ENCODE assay signal across 18 mouse cellular contexts in genomic region chr11:71429739-71430138, GRCm38 (mm10).
A peak's percentile ranks its signal among the peaks of the same experiment; 100 is the strongest.
DNase-seq lines count a peak whose midpoint lies in the region; ATAC-seq and TF ChIP-seq lines count a peak whose summit lies in the region.
"Had no signal": no experiment of that assay in that cellular context is flagged by ENCODE, and none has a peak within 500 bp of the region (broad histone marks: within the 10 kb centered on the region; RNA-seq: fewer than 3 reads in every experiment).

No protein-coding gene starts in this region.

- 83% methylated on average over 22 of the region's 22 CpGs for WGBS in forebrain, postnatal 0 days
- WGBS in forebrain, embryonic 13.5 days, result 90% methylated on average over 22 of the region's 22 CpGs
- WGBS in lung, embryonic 14.5 days, result 47% methylated on average over 22 of the region's 22 CpGs
- WGBS in hindbrain, embryonic 11.5 days, result 74% methylated on average over 22 of the region's 22 CpGs
- WGBS in neural tube, embryonic 13.5 days, result 39% methylated on average over 22 of the region's 22 CpGs
- WGBS in lung, adult 2 months, result 57% methylated on average over 22 of the region's 22 CpGs

- TF ChIP-seq CTCF in forebrain, postnatal 0 days (IDR thresholded peaks at IDR 0.05; ENCODE audit: low read depth), result no peak
- TF ChIP-seq CTCF in lung, embryonic 14.5 days (IDR thresholded peaks at IDR 0.05; ENCODE audit: low read depth), result no peak
- no peak for TF ChIP-seq CTCF in lung, adult 2 months (IDR thresholded peaks at IDR 0.05; ENCODE audit: insufficient read depth, low read length)

- H3K4me1 ChIP-seq in forebrain, postnatal 0 days (ENCODE audit: insufficient read depth), result no peaks in the 10 kb centered on the region
- H3K4me1 ChIP-seq in forebrain, embryonic 13.5 days, result peaks cover 13% of the 10 kb centered on the region
- no peaks in the 10 kb centered on the region for H3K4me1 ChIP-seq in lung, embryonic 14.5 days (ENCODE audit: insufficient read depth)
- H3K4me1 ChIP-seq in hindbrain, embryonic 11.5 days (replicated peaks; ENCODE audit: control insufficient read depth, insufficient read depth, low read length), result no peaks in the 10 kb centered on the region; the same call in 1 of the 2 replicates
- peaks cover 28% of the 10 kb centered on the region for H3K4me1 ChIP-seq in neural tube, embryonic 13.5 days (replicated peaks)
- no peaks in the 10 kb centered on the region for H3K4me1 ChIP-seq in lung, adult 2 months (ENCODE audit: control insufficient read depth, insufficient read depth, low read length)

- peak; percentile 15 for DNase-seq in forebrain, postnatal 0 days
- peak; percentile 26 for DNase-seq in lung, embryonic 14.5 days
- no peak for DNase-seq in lung, postnatal 25 days (ENCODE audit: low spot score)
- peak; percentile 9 for DNase-seq in hindbrain, embryonic 11.5 days (ENCODE audit: low spot score)
- DNase-seq in ovary, postnatal 14 days (ENCODE audit: low spot score), result no peak
- DNase-seq in lung, adult 2 months, result no peak
- DNase-seq: B cell, adult 2 months; cerebellum, adult 9-11 months; gastrocnemius, postnatal 25 days; heart, postnatal 14 days; left cerebral cortex, postnatal 4 days; lung, adult 18-20 months had no signal

- H3K27ac ChIP-seq in forebrain, postnatal 0 days (ENCODE audit: low read depth, low read length), result no peak overlapping the region
- no peak overlapping the region for H3K27ac ChIP-seq in forebrain, embryonic 13.5 days
- no peak overlapping the region for H3K27ac ChIP-seq in lung, embryonic 14.5 days (ENCODE audit: low read depth)
- H3K27ac ChIP-seq in hindbrain, embryonic 11.5 days (ENCODE audit: low read depth, low read length), result no peak overlapping the region
- H3K27ac ChIP-seq in neural tube, embryonic 13.5 days (replicated peaks), result peak overlapping the region; percentile 35
- H3K27ac ChIP-seq: macrophage; midbrain, embryonic 13.5 days had no signal

- H3K9ac ChIP-seq in forebrain, postnatal 0 days, result no peak overlapping the region
- H3K9ac ChIP-seq in forebrain, embryonic 13.5 days, result no peak overlapping the region
- no peak overlapping the region for H3K9ac ChIP-seq in lung, embryonic 14.5 days
- H3K9ac ChIP-seq in hindbrain, embryonic 11.5 days (ENCODE audit: low read depth, low read length), result no peak overlapping the region
- no peak overlapping the region for H3K9ac ChIP-seq in neural tube, embryonic 13.5 days
- H3K9ac ChIP-seq: midbrain, embryonic 13.5 days had no signal

- H3K36me3 ChIP-seq in forebrain, postnatal 0 days (ENCODE audit: insufficient read depth), result no peaks in the 10 kb centered on the region
- H3K36me3 ChIP-seq in forebrain, embryonic 13.5 days (ENCODE audit: poor library complexity, severe bottlenecking), result no peaks in the 10 kb centered on the region
- H3K36me3 ChIP-seq in lung, embryonic 14.5 days (ENCODE audit: insufficient read depth), result no peaks in the 10 kb centered on the region
- no peaks in the 10 kb centered on the region for H3K36me3 ChIP-seq in hindbrain, embryonic 11.5 days (ENCODE audit: control insufficient read depth, insufficient read depth, low read length)
- no peaks in the 10 kb centered on the region for H3K36me3 ChIP-seq in neural tube, embryonic 13.5 days
- H3K36me3 ChIP-seq: forebrain, embryonic 10.5 days; midbrain, embryonic 13.5 days had no signal

- H3K9me3 ChIP-seq in forebrain, postnatal 0 days (ENCODE audit: low read length), result no peaks in the 10 kb centered on the region
- no peaks in the 10 kb centered on the region for H3K9me3 ChIP-seq in forebrain, embryonic 13.5 days (replicated peaks)
- no peaks in the 10 kb centered on the region for H3K9me3 ChIP-seq in lung, embryonic 14.5 days (ENCODE audit: low read depth, low read length)
- 0 out of 2 replicates have a peak, but pooled peaks cover 2% of the 10 kb centered on the region for H3K9me3 ChIP-seq in hindbrain, embryonic 11.5 days (ENCODE audit: control insufficient read depth, low read length)
- H3K9me3 ChIP-seq in neural tube, embryonic 13.5 days, result peaks cover 5% of the 10 kb centered on the region; the same call in 1 of the 2 replicates
- H3K9me3 ChIP-seq: midbrain, embryonic 13.5 days had no signal

- no peak for TF ChIP-seq POLR2A in lung, adult 2 months (IDR thresholded peaks at IDR 0.05; ENCODE audit: borderline replicate concordance, extremely low read depth, low read depth, low read length)

- no peak for ATAC-seq in forebrain, postnatal 0 days
- no peak for ATAC-seq in forebrain, embryonic 13.5 days
- no peak for ATAC-seq in lung, embryonic 14.5 days (ENCODE audit: insufficient read depth)
- ATAC-seq in hindbrain, embryonic 11.5 days (ENCODE audit: low FRiP score), result no peak
- ATAC-seq in neural tube, embryonic 13.5 days (ENCODE audit: low read depth), result 0 out of 2 replicates have a peak, but pooled peaks have one; percentile 43
- ATAC-seq: midbrain, embryonic 13.5 days had no signal

- no peak overlapping the region for H3K4me3 ChIP-seq in forebrain, postnatal 0 days (ENCODE audit: low read depth, low read length)
- no peak overlapping the region for H3K4me3 ChIP-seq in forebrain, embryonic 13.5 days
- no peak overlapping the region for H3K4me3 ChIP-seq in lung, embryonic 14.5 days (ENCODE audit: low read depth, low read length)
- H3K4me3 ChIP-seq in hindbrain, embryonic 11.5 days (ENCODE audit: low read depth, low read length), result no peak overlapping the region
- no peak overlapping the region for H3K4me3 ChIP-seq in neural tube, embryonic 13.5 days
- no peak overlapping the region for H3K4me3 ChIP-seq in lung, adult 2 months (replicated peaks; ENCODE audit: extremely low read depth, low read depth, low read length)
- H3K4me3 ChIP-seq: forebrain, embryonic 10.5 days; midbrain, embryonic 13.5 days had no signal

- H3K4me2 ChIP-seq in forebrain, postnatal 0 days (ENCODE audit: low read depth), result no peak overlapping the region
- H3K4me2 ChIP-seq in forebrain, embryonic 13.5 days, result no peak overlapping the region
- H3K4me2 ChIP-seq in lung, embryonic 14.5 days, result 0 out of 2 replicates have a peak overlapping the region, but pooled peaks have one; percentile 19
- no peak overlapping the region for H3K4me2 ChIP-seq in hindbrain, embryonic 11.5 days (replicated peaks; ENCODE audit: low read depth, low read length)
- peak overlapping the region; percentile 24 for H3K4me2 ChIP-seq in neural tube, embryonic 13.5 days
- H3K4me2 ChIP-seq: heart, embryonic 11.5 days; midbrain, embryonic 13.5 days had no signal

- no peaks in the 10 kb centered on the region for H3K27me3 ChIP-seq in forebrain, postnatal 0 days (ENCODE audit: insufficient read depth, low read length)
- H3K27me3 ChIP-seq in forebrain, embryonic 13.5 days, result no peaks in the 10 kb centered on the region
- H3K27me3 ChIP-seq in lung, embryonic 14.5 days (ENCODE audit: insufficient read depth, low read length), result no peaks in the 10 kb centered on the region
- H3K27me3 ChIP-seq in hindbrain, embryonic 11.5 days (ENCODE audit: control insufficient read depth, insufficient read depth, low read length), result no peaks in the 10 kb centered on the region
- no peaks in the 10 kb centered on the region; the same call in 1 of the 2 replicates for H3K27me3 ChIP-seq in neural tube, embryonic 13.5 days
- H3K27me3 ChIP-seq: midbrain, embryonic 13.5 days had no signal

Comparison
In these comparisons a context has a peak if more than half of its experiments do, and no peak if none do; other contexts are left out.
1. DNase-seq: peak in forebrain, postnatal 0 days (single experiment), lung, embryonic 14.5 days (single experiment) and hindbrain, embryonic 11.5 days (single experiment); none in lung, postnatal 25 days (single experiment), ovary, postnatal 14 days (single experiment) and lung, adult 2 months (single experiment).
2. H3K4me2 ChIP-seq: peak in lung, embryonic 14.5 days (single experiment) and neural tube, embryonic 13.5 days (single experiment); none in forebrain, postnatal 0 days (single experiment), forebrain, embryonic 13.5 days (single experiment) and hindbrain, embryonic 11.5 days (single experiment).